Mouse (Mus musculus): ENCODE data around the gene Ccr1.
"Not testable (repeated sequence)": the region's sequence is repeated elsewhere in the genome, so short reads cannot be mapped to it uniquely, and the experiment has no call there.

Ccr1 gene

DNA sequence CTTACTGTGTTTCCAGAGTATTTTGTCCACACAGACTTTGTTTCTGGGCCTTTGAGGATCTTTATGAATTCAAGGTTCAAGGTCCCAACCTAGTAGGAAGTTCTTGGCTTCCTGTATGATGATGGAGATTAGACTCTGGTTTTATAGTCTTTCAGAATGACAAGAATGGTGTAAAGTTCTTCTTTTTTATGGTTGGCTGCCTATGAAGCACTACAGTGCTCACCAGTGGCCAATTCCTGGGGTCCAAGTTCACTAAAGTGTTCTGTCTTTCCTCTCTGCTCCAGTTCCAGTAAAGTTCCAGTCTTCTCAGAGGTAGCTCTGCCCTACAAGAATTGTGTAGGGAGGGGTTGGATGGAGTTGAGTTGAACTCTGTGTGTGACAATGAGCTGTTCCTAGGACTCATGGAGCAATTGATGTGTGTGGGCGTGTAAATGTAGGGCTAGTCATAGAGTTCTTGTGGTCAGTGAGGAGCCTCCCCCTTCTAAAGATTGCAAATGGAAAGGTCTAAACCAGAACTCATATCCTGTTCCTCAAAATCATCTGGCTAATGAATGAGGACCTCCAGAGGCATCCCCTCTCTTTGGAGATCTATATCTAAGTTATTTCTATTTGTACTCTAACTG is at the start of gene Ccr1:
TSS of gene Ccr1 (minus strand) at position 403 of the 623 bp plus-strand sequence.
- in situ Hi-C loops (cut with MseI, MboI), result no loop called here

DNA sequence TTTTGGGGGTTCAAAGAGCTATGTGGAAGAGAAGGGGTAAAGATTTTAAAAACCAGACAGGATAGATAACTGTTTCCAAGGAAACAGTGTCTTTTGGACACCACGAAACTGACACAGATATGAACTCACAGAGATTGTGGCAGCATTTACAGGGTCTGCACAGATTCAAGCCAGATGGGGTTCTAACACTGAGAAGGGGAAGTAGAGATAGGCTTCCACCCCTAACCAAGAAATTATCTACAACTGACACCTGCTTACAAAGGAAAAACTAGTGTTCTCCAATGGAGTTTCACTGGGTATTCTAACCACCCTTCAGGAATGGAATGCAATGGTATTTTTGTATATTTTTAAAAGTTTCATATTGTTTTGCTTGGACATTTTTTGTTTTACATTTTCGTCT is 47.6 kb upstream of the Ccr1 start:
- in situ Hi-C loops (cut with MseI, MboI), result no loop called here

DNA sequence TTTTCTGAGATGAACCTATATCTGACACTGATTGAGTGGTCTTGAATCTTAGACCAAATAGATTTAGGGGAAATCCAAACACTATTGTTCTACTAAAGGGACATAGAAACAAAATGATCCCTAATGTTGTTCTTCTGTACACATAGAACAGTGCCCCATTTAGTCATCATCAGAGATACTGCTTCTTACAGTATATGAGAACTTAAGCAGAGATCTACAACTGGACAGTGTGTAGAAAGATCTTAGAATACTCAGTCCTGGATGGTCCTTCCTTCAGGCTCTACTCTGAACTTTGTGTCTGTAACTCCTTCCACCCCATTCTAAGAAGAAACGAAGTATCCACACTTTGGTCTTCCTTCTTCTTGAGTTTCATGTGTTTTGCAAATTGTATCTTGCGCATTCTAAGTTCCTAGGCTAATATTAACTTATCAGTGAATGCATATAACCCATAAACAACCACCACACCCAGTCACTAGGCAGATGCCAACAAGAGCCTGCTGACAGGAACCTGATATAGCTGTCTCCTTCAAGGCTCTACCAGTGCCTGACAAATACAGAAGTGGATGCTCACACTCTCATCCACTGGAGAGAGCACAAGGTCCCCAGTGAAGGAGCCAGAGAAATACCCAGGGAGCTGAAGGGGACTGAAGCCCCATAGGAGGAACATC is 46.6 kb upstream of the Ccr1 start:
- in situ Hi-C loops (cut with MseI, MboI), result no loop called here

DNA sequence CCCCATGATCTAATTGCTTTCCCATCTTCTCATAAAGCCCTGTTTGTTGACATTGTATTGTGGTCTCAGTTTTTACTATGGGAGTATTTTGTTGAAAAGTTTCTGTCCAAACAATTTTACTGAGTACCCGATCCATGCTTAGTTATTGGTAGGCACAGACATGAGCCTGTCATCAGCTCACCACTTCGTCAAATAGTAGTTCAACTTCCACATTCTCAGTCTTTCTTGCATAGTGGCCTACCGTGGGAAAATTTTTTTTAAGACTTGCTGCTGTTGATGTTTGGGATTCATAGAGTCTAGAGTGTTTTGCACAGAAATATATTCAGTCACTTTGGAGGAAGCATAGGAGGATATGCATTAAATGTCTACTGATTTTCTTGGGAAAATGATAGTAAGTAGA is 44.8 kb upstream of the Ccr1 start:
- in situ Hi-C loops (cut with MseI, MboI), result no loop called here

DNA sequence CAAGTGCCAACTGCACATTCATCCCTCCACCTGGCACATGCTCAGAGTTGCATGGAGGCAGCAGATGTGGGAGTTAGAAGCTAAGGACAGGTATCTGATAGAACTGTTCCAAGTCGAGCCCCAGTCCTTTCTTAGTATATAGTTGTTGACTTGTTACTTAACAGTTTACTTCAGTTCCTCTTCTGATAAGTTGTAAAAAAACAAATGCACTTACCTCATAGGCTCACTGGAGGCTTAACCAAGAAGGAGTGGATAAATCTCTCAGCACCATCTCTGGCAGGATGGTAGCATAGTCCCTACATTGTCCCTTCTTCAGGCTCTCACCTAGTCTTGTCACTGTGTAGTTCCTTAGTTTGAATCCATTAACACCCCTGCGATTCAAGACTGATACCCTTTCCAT is 44.2 kb upstream of the Ccr1 start:
- in situ Hi-C loops (cut with MseI, MboI), result no loop called here

DNA sequence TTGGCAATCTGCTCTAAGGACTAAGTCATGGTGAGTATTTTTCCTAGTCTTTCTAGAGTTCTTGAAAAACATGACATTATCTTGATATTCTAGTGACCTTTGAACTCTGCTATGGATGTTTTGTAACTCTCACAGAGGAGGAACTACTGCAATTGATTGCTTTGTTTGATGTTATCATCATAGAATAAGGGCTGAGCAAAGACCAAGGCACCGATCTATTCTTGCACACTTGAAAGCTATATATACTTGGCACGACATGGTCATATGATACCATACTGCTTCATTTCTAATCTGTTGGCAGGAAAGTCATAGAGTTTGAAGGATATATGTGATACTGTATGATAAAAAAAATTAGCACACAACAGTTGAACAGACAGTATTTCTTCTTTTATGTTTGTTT is 31.3 kb upstream of the Ccr1 start:
- in situ Hi-C loops (cut with MseI, MboI), result no loop called here

DNA sequence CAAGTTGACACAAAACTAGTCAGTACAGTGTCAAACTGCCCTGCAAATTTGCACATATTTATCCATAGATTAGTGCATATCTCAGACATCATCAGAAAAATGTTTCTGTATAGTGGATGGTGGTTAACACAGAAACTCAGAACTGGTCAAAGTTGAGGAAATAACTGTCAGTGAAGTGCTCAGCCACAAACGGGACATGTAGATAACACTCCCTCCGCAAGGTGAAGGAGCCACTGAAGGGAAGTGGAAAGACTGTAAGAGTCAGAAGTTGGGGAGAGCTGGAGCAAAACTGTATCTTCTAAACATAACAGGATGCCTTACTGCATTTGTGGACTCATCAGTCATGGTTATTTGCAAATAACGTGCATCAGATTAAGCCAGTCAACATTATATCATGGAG is 29.2 kb upstream of the Ccr1 start:
- in situ Hi-C loops (cut with MseI, MboI), result no loop called here

DNA sequence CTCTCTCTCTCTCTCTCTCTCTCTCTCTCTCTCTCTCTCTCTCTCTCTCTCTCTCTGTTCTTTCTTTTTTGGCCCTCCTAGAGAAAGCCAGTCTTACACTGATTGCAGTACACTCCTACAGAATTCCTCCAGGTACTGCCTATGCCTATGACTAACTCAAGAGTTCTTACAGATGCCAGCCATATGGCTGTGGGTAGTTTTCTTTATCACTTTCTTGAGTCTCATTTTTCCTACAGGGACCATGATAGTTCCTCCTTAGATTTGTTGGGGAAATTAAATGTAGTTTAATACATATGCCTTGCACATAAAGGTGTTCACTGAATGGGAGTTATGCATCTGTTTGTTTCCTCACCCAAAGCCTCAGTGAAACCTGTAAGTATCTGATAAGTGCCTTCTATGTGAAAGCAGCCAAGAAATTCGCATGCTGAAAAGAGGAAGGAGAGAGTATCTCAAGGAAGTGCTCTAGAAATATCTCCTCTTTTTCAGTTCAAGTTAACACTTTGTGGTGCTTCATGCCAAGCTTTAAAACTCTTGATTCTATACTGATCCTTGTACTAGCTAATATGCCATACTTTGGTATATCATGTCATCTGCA is 22.9 kb upstream of the Ccr1 start:
- in situ Hi-C loops (cut with MseI, MboI), result no loop called here

DNA sequence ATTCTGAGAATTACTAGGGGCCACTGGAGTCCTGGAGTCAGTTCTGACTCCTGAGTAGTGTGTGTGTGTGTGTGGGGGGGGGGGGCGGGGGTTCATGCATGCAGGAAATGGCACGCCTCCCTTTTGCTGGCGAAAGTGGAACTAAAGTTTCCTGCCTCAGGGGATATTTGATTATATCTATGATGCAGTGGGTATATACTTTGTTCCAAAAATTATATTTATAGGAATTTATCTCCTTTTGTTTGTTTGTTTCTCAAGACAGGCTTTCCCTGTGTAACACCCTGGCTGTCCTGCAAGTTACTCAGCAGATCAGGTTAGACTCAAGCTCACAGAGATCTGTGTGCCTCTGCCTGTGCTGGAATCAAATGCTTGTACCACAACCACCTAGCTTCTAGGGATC is 21.2 kb upstream of the Ccr1 start:
- in situ Hi-C loops (cut with MseI, MboI), result no loop called here

DNA sequence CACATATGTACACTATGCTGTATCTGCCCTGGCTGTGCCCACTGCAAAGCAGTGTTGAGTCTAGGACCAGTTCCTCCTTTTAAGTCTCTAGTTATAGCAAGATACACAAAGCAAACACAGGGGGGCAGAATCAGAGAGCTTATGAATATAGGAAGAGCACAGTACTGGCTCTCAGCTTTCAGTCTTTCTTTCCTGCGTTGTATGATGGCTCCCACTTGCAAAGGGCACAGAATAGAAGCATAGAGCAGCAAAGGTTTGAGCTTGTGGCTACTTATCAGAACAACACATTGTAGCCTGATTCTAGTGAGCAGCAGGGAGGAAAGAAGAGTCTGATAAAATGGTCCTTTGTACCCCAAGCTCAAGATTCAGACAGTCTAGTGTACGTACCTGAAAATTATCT is 17.7 kb upstream of the Ccr1 start:
- in situ Hi-C loops (cut with MseI, MboI), result no loop called here

DNA sequence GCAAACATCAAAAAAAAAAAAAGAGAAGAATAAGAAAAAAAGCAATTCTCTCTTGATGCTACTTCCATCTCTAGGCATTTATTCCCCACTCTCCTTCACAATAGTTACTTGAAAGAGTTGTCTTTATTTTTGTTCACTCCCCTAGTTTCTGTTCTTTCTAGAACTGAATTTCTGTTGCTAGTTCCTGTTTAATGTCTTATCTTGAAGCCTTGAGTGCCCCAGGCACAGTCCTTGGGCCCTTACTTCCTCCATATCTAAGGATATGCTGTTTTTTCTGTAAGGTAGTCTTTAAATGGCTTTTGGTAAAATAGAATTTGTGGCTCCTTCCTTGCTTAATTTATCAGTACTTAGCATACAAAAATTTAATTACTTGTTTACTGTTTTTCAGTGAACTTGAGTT is 16.5 kb upstream of the Ccr1 start:
- in situ Hi-C loops (cut with MseI, MboI), result no loop called here

DNA sequence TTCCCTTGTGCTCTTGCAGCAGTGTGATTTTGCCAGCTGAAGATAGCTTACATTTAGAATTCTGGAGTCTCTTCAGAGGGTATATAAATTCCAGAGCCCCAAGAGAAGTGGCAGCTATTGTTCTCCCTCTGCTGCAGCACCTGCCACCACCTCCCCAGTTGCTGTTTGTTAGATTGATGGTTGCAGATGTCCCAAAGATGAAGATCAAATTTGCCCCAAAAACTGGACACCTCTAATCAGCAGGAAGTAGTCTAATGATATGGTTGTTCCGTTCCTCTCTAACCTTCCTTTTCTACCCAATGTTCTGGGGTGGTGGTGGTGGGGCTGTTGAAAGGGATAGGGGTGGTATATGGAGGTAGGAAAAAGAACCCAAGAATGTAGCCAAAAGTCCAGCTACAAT is 14.2 kb upstream of the Ccr1 start:
- in situ Hi-C loops (cut with MseI, MboI), result no loop called here

DNA sequence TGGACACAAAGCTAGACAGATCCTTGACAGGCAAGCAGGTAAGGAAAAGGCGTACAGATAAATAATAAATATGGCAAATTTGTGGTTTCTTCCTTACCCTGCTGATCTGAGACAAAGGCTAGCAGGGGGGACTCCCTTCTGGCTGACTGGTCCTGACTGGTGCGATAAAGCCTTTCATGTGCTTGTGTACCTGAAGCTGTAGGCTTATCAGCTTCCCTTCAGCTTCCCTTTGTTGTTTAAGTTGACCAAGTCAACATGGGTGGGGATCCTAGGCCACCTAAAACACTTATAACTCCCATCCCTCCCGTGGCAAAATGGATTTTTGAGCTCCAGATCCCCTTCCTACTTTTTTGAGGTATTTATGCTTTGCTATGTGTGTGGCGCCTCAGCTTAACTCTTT is 13.4 kb upstream of the Ccr1 start:
- in situ Hi-C loops (cut with MseI, MboI), result no loop called here

DNA sequence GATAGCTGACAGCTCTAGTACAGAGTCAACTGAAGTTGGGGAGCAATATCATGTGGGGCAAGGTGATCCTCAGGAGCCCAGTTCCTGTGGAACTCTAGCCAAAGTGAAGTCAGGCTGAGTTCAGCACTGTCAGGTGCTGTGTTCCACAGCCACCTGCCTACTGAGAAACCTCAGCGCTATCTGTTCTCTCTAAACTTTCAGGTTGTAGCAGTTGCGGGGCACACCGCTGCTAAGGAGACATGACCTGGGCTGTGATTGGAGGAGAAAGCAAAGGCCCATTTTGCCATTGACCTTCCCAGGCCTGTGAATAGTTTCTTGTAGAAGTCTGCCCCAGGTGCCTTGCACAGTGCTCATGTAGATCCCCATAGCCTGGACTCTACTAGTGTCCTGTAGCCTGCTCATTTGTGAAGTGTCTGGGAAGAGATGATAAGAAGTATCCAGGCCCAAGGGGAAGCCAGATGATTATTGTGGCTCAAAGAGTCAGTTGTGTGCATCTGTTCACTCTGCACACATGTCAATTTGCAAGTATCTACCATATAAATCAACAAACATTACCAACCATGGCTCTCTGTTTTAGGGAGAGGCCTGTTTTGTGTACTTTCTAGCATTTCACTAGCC is 12.5 kb upstream of the Ccr1 start:
- in situ Hi-C loops (cut with MseI, MboI), result not testable (repeated sequence)

DNA sequence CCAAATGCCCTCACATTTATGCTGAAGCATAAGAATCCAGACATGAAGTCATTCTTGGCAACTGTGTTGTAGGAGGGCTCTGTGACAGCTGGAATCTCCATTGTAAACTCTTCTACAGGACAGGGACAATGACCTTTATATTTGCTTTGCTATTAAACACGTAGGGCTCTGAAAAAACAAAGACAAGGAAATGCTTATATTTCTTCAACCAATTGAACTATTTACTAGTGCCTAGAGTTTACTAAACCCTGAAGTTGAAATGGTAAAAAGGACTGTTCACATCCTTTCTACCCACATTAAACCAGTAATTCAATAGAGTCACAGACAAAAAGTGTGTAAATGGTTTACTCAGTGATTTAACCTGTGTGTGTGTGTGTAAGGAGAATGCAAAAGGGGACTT is 9.8 kb upstream of the Ccr1 start, which contains the start of gene Ccr1l1:
TSS of gene Ccr1l1 (minus strand) at position 101 of the 400 bp plus-strand sequence.
- in situ Hi-C loops (cut with MseI, MboI), result no loop called here

DNA sequence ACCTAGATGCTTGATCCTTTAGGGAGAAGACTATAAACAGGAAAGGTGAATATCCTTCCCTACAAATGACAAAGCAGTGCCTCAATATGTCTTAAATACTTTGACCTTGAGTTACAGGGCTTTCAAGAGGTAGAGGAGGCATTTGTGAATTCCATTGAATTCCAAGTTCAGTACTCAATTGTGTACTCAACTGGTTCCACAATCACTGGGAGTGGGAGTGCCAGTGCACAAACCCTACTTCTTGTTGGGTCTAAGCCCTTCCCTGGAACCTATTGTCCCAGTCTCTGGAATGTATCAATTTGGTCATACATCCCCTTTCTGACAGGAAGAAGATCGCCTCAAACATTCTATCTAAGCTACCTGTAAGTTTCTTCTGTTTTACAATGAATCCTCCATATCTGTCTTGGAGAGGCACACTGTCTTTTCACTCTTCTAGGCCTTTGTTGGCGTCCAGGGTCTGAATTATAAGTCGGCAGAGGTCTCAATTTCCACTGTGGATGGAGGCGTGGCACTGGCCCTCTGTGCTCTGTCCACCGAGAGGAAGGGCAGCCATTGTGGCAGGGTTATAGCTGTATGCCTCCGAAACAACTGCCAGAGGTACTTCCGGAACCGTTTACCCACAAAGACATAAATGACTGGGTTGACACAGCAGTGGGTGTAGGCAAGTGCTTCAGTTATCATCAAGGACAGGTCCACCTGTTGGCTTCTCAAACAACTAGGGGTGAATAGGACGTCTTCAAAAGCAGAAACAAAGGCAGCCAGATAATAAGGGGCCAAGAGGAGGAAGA is 8.6 kb upstream of the Ccr1 start:
- in situ Hi-C loops (cut with MseI, MboI), result no loop called here

DNA sequence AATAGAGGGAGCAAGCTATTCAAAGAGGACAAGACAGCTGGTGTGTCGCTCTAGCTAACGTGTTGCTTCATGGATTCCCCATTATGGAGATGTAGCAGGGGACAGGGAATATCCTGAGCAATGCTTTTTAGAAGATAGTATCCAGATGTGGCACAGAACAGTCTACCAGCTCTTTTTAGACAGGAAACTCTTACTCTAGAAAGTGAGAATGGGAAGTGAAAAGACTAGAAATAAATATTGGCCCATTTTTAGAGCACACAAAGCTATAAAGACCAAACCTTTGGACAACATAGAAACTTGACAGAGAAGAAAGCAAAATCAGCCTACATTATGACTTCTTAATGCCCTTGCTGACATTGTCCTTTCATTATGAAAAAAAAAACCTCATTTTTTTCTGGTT is 7.1 kb upstream of the Ccr1 start:
- in situ Hi-C loops (cut with MseI, MboI), result no loop called here

DNA sequence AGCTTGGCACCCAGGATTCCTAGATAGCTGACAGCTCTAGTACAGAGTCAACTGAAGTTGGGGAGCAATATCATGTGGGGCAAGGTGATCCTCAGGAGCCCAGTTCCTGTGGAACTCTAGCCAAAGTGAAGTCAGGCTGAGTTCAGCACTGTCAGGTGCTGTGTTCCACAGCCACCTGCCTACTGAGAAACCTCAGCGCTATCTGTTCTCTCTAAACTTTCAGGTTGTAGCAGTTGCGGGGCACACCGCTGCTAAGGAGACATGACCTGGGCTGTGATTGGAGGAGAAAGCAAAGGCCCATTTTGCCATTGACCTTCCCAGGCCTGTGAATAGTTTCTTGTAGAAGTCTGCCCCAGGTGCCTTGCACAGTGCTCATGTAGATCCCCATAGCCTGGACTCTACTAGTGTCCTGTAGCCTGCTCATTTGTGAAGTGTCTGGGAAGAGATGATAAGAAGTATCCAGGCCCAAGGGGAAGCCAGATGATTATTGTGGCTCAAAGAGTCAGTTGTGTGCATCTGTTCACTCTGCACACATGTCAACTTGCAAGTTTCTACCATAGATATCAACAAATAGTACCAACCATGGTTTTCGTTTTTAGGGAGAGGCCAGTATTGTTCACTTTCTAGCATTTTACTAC is 1.5 kb downstream of the Ccr1 start:
- in situ Hi-C loops (cut with MseI, MboI), result not testable (repeated sequence)

DNA sequence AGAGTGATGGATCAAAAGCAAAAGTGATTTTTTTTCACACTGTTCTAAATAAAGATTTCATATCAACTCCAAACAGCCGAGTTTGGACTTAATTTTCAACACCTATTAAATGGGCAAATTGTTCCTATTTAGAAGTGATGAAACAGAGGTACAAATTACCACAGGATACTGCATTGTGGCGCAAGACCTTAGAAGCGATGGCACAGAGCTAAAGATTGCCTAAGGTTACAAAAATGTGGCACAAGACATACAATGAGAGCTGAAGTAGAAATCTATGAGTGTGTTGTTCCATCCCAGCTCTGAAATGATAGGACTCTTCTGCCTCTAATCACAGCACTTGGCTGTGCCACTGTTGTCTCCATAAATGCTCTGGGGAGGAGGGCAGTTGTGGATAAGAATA is 3.7 kb downstream of the Ccr1 start:
- in situ Hi-C loops (cut with MseI, MboI), result no loop called here

DNA sequence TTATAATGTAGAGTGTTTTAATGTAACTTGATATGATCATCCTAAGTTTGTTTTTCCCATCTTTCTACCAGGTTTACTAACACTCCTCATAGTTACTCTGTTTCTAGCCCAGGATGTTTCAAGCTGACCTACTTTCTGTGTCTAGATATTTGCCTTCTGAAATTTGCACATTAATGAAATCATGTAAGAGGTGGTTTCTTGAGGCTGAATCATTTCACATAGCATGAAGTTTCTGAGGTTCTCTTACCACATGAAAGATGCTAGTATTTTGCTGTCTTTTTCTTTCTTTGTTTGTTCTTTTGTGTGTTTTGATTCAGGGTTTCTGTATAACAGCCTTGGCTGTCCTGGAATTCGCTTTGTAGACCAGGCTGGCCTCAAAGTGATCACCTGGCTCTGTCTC is 8.3 kb downstream of the Ccr1 start:
- in situ Hi-C loops (cut with MseI, MboI), result no loop called here

DNA sequence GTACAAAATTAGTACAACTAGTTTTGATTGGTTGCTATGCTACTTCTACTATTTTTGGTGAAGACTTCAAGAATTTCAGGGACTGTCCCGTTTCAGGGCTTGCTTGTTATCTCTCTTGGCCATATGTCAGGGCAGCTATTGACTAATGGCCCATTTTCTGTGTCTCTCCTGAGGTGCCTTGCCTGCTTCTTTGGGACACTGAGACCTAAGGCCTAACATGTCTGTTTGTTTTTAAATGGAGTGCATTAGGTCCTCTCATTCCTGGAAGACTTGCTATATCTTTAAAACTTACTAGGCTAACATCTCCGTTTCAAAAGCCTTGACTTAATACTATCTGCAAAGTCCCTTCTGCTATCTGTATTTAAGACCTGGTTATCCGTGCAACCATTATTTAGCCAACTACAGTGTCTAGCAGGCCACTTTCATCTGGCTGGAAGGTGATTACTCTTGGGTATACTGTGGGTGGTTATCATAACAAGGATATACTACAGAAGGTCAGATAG is 10.5 kb downstream of the Ccr1 start:
- in situ Hi-C loops (cut with MseI, MboI), result no loop called here
